Mouse (Mus musculus) liver, adult 10 weeks (tissue): ENCODE results near the gene Ost4. TPM values are rescaled to one million over a fixed set of nuclear protein-coding genes. Genes with fewer than 3 reads are reported as not detected.

Experiments
- polyA plus RNA-seq: library from polyadenylated mRNA; stranded (reverse); fragments of 350-450 nt; fragmentation: Illumina TruSeq; extraction: RNeasy Lipid Tissue Mini Kit (QIAGEN cat#74804); gene quantifications from one replicate; pipeline ENCODE4 v1.2.3, GENCODE M21; 2014; ENCODE audit warnings: low read depth, low replicate concordance

The Ost4 gene
- polyA plus RNA-seq = 126 TPM

DNA sequence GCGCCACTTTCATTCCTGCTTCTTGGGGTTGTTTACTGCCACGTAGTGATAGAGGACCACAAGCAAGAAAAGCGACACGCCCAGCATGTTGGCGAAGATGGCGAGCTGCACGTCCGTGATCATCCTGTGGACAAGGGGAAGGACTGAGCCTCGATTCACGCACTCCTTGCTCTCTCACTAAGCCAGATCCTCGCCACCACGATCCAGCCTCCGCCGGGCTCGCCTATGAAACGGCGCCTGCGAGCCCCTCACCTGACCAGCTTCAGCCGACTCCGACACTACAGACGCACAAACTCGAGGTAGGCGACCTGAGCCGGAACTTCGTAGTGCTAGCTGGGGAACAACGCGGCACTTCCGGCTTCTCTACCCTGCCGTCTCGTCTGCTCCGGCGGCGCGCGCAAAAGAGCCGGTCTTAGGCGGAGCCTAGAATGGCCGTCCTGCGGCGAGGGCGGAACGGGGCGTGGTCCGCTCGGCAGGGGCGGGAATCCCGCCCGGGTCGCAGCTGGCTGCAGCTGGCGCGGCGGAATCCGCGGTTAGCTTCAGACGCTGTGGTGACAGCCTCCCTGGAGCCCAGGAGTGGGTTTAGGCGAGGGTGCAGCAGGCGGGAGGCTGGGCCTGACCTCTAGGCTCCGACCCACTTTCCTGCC, at the start of gene Ost4:
Gene Ost4 (minus strand): TSS at position 376 of the 647 bp plus-strand sequence.

DNA sequence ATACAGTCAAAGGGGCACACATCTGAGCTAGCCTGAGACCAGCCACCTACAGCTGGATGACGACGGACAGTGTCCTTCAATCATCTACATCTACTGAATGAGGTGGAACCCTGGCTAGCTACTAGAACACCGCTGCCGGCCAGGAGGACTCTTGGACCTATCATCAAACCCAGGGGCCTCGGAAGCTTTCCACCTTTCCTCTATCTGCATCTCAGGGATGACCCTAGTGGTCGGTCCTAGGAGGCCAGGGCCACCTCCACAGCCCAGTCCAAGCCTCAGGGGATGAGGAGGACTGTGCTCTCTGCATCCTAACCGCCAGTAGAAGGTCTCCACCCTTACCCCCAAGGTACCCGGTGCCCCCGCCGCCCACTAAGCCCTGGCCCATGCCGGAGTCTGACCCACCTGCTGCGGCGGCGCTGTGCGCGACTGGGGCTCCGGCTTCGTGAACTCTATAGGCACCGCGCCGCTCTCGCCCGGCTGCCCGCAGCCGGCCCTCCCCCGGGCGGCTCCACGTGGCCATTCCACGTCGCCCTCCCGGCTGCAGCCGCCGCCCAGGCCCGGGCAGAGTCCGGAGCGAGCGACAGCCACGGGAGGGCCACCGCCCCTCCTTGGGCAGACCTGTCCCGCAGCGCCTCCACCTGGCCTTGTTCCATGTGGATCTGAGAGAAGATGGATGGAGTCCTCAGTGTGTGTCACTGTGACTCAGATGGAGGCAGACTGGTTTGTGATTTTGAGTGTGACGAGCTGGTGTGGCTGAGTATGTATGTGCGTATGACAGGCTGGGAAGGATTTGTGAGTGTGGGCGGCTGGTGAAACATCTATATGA, 37.6 kb upstream of the Ost4 start, which contains the start of gene Cgref1:
Gene Cgref1 (minus strand): TSS at position 636 of the 826 bp plus-strand sequence.

DNA sequence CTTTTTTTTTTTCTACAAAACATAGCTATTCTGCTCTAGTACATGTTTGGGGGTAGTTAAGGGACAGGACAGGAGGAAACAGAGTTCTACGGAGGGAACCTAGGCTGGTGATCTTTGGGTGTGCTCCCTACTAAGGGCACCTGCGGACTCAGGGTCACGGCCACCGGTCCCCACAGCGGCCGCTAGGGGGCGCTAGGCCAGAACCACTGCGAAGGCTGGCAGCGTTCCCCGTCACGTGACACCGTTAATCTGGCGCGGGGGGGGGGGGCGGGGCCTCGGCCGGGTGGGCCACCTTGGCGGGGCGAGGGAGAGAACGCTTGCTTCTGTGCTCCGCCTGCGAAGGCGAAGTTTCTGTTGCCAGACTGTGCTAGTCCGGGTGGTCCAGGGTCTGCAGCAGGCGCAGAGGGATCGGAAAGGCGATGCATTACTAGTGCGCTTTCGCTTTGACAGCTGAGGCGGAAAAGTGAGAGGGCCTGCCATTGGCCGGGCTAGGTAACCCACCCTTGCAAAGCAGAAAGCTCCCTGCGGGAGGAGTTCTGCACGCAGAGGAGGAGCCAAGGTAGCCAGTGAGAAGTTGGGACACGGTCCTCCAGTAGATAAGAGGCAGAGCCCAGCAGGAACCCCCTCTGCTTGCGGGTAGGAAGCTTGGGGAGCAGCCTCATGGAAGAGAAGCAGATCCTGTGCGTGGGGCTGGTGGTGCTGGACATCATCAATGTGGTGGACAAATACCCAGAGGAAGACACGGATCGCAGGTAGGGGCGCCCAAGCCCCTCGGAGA, 13.9 kb upstream of the Ost4 start, which contains the start of gene Khk:
Gene Khk (plus strand): TSS at position 176 of the 778 bp plus-strand sequence.

DNA sequence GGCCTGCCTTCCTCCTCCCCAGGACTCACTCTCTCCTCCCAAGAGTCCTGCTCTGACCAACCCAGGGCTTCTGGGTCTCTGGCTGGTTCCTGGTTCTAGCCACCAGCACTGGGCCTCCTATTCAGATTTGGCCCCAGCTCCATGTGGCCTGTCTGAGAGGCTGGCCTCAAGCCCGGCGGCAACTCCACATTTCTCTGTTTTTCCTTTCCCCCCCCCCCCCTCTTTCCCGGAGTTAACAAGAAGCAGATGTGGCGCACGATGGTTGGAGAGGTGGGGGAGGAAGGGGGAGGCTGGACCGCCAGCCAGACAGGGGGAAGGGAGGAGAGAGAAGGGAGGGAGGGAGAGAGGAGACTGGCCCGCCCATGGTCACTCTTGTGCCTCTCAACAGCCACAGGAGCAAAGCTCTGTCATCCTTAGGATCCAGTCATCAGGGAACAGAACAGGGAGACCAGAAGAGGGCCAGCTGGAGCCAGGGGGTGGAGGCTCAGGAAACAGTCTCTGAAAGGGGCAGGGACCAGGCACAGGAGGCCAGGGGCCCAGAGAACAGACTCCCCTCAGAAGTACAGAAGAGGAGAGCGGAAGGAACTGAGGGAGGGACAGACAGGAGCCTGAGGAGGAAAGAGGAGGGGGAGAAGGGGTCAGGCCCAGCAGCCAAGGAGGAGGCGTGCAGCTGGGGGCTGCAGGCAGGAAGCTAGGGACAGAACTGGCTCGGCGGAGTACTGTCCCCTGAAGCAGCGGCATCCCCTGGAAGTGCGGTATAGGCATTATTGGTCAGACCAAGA, 5.7 kb upstream of the Ost4 start, which contains the start of gene Emilin1:
Gene Emilin1 (plus strand): TSS at position 343 of the 782 bp plus-strand sequence.

GRCm38 (mm10) chr5:30888337-30889087, 19.1 kb downstream of the Ost4 start, which contains the start of gene Agbl5:
TSS of gene Agbl5 (plus strand) at chr5:30888694.

DNA sequence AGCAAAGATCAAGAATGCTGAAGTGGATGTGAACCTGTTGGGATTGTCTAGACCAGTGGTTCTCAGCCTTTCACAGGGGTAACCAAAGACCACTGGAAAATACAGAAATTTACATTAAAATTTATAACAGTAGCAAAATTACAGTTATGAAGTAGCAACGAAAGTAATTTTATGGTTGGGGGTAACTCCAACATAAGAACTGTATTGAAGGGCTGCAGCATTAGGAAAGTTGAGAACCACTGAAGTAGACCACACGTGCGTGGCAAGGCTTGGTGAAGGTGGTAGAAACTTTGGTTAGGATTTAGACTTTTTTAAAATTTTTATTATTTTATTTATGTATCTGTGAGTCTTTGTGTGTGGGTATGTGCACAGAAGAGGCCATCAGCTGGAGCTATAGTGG, 39.9 kb downstream of the Ost4 start, which contains the start of gene Tmem214:
Gene Tmem214 (plus strand): TSS at position 301 of the 400 bp plus-strand sequence.

Other genes with a start within 250 kb of the Ost4 start
- 3.2 TPM for gene Cenpa, start 241.0 kb downstream of the Ost4 start, polyA plus RNA-seq
- gene Dpysl5, start 196.2 kb downstream of the Ost4 start, polyA plus RNA-seq = not detected
- 15.2 TPM for gene Mapre3, start 93.1 kb downstream of the Ost4 start, polyA plus RNA-seq
- 7.9 TPM for gene Tmem214, start 39.8 kb downstream of the Ost4 start, polyA plus RNA-seq
- 1.4 TPM for gene Agbl5, start 19.1 kb downstream of the Ost4 start, polyA plus RNA-seq
- gene Emilin1, start 5.6 kb upstream of the Ost4 start, polyA plus RNA-seq = 0.56 TPM
- 24.2 TPM for gene Khk, start 13.6 kb upstream of the Ost4 start, polyA plus RNA-seq
- not detected for gene Cgref1, start 37.8 kb upstream of the Ost4 start, polyA plus RNA-seq
- gene Preb, start 52.6 kb upstream of the Ost4 start, polyA plus RNA-seq = 34.2 TPM
- gene Tcf23, start 60.9 kb upstream of the Ost4 start, polyA plus RNA-seq = not detected
- gene Atraid, start 140.5 kb upstream of the Ost4 start, polyA plus RNA-seq = 116 TPM
- 1.8 TPM for gene Slc5a6, start 141.1 kb upstream of the Ost4 start, polyA plus RNA-seq
- 0.29 TPM for gene Cad, start 147.0 kb upstream of the Ost4 start, polyA plus RNA-seq
- gene Dnajc5g, start 198.5 kb upstream of the Ost4 start, polyA plus RNA-seq = not detected
- not detected for gene Slc30a3, start 200.4 kb upstream of the Ost4 start, polyA plus RNA-seq
- not detected for gene Trim54, start 208.9 kb upstream of the Ost4 start, polyA plus RNA-seq
- not detected for gene Ucn, start 231.0 kb upstream of the Ost4 start, polyA plus RNA-seq
- 31.4 TPM for gene Mpv17, start 246.5 kb upstream of the Ost4 start, polyA plus RNA-seq